Mouse (Mus musculus) heart, postnatal 14 days (tissue): ENCODE measurements around the gene Rnf123. TPM values are rescaled to one million over a fixed set of nuclear protein-coding genes. Genes with fewer than 3 reads are reported as not detected.
A peak's percentile ranks its signal among the peaks of the same experiment; 100 is the strongest.

ENCODE experiments used
- DNase-seq, 2 experiments: peaks; one replicate each; pipeline ENCODE4 v3.0.0; 2021 to 2022
- intact Hi-C: fragments of 180-260 bp; cut with DNase I; formaldehyde crosslinking; loops from one replicate; pipeline ENCODE4 v1.15.1; 2025
- long read RNA-seq, 2 experiments: library from polyadenylated mRNA; stranded (forward); transcript quantifications; one replicate each; pipeline ENCODE4 v2.0.0; 2021
- total RNA-seq, 2 experiments: library from RNA; stranded (reverse); gene quantifications; 2 replicates each; pipeline ENCODE4 v1.2.3; 2021

Gene Rnf123
- total RNA-seq, result 10 to 100 TPM; 85.3 to 92.6 TPM
- long read RNA-seq, experiment 1, full-length matches to known transcripts, result 34 of 88 reads
- long read RNA-seq, experiment 1, partial matches to known transcripts, result 20 of 88 reads
- long read RNA-seq, experiment 1, other reads (novel, unspliced or antisense), result 34 of 88 reads
- long read RNA-seq, experiment 2, full-length matches to known transcripts, result 33 of 83 reads
- long read RNA-seq, experiment 2, partial matches to known transcripts, result 21 of 83 reads
- long read RNA-seq, experiment 2, other reads (novel, unspliced or antisense), result 29 of 83 reads

- DNase-seq, result no peak
- intact Hi-C loops, result no loop called here
Measured at GRCm38 (mm10) chr9:108082988-108083431, at the start of gene Rnf123. TSS of gene Rnf123 (minus strand) at chr9:108083346.

GRCm38 (mm10) chr9:108132373-108132772 lies 49.2 kb upstream of the Rnf123 start:
- intact Hi-C loops, result no loop called here
- DNase-seq, result no peak

- no peak for DNase-seq
- intact Hi-C loops, result no loop called here
Measured at GRCm38 (mm10) chr9:108131502-108131901, 48.4 kb upstream of the Rnf123 start.

- intact Hi-C loops, result no loop called here
- DNase-seq, result no peak
Measured at GRCm38 (mm10) chr9:108129042-108129948, 46.1 kb upstream of the Rnf123 start.

GRCm38 (mm10) chr9:108128248-108128647 lies 45.1 kb upstream of the Rnf123 start:
- intact Hi-C loops, result no loop called here
- no peak for DNase-seq

DNA sequence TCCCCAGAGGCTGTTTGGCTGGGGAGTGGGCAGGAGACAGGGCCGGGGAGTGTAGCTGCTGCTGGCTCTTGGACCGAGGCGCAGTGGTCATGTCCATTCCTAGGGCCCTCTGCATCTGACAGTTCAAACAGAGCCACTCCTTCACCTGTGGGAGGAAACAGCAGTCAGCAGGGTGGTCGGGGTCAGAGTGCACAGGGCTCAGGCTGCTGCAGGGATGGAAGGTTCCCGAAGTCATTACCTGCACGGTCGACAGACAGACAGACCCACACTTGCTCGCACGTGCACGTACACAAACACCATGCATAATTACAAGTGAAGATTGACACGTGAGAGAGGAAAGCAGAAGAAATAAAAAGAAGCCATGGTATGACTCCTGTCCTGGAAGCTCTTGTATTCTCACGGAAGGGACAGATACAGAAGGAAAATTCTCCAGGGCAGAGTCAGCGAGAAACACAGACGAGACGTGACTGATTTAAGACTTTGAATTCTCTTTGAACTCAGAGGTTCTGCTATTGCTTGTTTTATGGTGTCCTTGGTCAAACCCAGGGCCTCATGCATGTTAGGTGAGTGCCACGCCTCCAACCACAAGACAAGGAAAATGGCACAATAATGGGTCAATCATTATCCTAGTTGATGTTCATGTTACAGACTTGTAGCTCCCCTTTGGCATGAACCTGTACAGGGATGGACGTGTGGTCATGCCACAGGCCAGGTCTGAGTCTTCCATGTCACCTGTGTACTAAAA lies 43.5 kb upstream of the Rnf123 start:
- DNase-seq, result no peak
- intact Hi-C loops, result no loop called here

- no peak for DNase-seq
- intact Hi-C loops, result no loop called here
Measured at GRCm38 (mm10) chr9:108125731-108126130, 42.6 kb upstream of the Rnf123 start.

DNA sequence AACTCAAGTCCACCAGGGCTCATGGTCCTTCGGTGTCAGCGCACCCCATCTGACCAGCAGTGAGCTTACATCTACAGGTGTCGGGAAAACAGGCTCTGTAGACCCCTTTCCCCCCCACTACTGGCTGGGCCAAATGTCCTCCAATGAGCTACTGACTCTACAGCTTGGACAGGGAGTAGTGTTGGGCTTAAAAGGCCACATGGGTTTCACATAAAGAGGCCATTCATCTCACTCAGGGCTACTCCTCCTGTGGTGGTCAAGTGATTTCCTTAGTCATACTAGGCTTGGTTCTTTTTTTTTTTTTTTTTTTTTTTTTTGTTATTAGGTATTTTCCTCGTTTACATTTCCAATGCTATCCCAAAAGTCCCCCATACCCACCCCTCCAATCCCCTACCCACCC lies 40.8 kb upstream of the Rnf123 start:
- intact Hi-C loops, result no loop called here
- no peak for DNase-seq

DNA sequence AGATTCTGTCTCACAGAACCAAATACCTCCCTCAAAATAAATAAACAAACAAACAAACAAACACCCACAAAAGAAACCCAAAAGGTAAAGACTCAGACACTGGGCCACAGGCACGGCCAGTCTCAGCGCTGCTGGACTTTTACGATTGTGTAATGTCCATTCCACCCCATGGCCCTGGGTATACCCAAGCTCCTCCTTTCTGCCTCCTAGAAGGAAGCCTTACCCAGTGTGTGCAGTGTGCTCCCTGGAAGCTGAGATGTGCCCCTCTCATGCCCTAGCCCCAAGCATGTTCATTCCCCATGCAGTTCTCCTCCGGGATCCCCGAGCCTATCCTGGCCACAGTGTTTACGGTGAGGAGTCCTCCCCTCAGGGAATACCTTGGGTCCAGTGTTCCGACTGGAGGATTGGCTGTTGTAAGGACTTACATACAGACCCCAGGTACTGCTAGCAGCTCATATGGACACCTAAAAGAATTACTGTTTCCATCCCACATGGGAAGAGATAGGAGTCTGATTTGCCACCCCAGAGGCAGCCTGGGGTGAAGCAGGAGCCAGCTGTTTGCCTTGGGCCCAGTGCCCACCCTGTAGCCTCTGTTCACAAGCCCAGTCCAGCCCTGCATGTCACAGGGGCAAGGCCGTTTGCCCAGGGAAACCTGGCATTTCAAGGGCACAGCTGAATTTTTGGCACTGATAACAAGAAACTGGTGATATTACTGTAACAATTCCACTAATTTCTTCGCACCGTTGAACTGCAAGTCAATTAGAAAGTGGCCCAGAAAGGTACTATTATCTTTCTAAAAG lies 38.2 kb upstream of the Rnf123 start:
- intact Hi-C loops, result no loop called here
- no peak for DNase-seq

DNA sequence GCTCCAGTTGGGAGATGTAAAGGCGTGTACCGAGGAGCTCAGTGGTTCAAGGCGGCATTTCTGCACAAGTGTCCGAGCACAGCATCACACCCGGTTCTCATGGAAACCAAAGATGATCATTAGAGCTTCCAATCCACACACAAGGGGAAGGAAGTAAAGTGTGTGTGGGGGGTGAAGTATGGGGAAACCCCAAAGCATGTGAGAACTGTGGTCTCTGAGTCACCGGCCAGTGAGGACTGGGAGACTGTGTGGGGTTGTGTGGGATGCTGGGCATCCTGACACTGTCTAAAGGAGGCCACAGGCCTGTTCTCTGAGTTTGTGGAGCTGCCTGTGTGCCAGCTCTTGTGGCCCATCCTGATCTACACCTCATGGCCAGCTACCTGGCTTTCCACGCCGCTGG lies 37.5 kb upstream of the Rnf123 start:
- intact Hi-C loops, result no loop called here
- DNase-seq, result no peak

GRCm38 (mm10) chr9:108119891-108120411 lies 36.8 kb upstream of the Rnf123 start:
- intact Hi-C loops, result no loop called here
- peak; percentile 41 to 46 for DNase-seq

DNA sequence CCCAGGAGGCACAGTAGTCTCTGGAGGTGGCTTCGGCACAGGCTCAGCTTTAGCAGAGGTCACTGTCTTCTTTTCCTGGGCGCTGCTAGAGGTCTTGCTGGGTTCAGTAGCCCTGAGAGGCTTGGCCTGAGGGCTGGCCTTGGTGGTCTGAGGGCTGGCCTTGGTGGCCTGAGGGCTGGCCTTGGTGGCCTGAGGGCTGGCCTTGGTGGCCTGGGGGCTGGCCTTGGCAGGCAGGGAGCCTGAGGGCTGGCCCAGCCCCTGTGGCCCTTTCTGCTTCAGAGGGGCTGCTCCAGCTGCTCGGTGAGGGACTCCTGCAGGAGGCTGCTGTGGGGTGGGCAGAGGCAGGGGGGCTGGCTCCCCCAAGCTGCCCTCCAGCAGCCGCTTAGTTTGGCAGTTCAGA lies 34.0 kb upstream of the Rnf123 start:
- no peak for DNase-seq
- intact Hi-C loops, result no loop called here

GRCm38 (mm10) chr9:108115290-108116077 lies 32.3 kb upstream of the Rnf123 start:
- intact Hi-C loops, result no loop called here
- DNase-seq, result no peak

DNA sequence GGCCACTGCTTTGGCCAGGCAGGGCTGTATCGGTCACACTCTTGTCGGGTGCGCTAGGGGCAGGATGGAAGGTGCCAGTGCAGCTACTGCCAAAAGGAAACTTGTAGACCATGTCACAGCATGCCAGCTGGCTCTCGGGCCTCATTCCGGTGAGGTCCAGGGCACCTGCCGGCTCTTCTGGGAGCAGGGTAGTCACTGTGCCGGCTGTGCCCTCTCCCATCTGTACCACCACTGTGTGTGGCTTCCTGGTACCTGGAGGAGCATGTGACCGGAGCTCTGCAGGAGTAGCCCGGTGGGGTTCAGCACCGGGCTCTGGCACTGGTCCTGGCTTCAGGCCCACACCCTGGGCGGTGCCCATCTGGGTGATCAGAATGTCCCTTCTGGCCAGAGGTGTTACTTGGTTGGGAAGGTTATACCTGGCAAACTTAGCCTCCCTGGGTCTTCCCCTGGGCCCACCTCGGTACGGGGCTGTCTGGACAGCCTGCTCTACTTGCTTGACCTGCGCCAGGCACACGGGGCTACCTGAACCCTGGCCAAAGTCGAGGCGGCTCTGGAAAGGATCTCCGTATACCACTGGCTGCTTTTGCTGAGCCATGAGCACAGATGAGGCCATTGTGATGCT lies 29.7 kb upstream of the Rnf123 start:
- intact Hi-C loops, result no loop called here
- peak; percentile 44 to 48 for DNase-seq

GRCm38 (mm10) chr9:108111593-108112121 lies 28.5 kb upstream of the Rnf123 start:
- intact Hi-C loops, result no loop called here
- DNase-seq, result no peak

GRCm38 (mm10) chr9:108111101-108111592 lies 28.0 kb upstream of the Rnf123 start:
- peak in 1 of 2 experiments; percentile 31 for DNase-seq
- intact Hi-C loops, result no loop called here

GRCm38 (mm10) chr9:108110160-108110559 lies 27.0 kb upstream of the Rnf123 start:
- DNase-seq, result no peak

DNA sequence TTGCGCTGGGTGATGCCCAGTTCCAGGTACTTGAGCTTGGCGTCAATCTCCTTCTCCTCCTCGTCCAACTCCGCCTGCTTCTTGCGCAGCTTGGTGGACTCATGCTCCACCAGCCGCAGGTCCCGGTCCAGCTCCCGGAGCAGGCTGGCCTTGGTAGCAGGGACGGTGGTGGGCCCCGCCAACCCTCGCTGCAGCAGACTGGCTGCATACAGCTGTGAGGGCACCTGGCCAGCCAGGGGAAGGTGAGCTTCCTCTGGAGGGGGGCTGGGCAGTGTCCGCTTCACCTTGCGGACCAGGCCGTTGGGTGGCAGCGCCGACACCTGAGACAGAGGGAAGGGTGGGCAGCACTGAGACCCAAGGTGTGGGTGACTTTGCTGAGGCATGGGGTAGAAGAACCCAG lies 24.7 kb upstream of the Rnf123 start:
- no peak for DNase-seq
- intact Hi-C loops, result loop anchor here (10.0 kb wide), 1 partner anchor 317 kb away; the partner anchor contains the start of gene Ccdc36

More at GRCm38 (mm10) chr9:108110160-108110559, 27.0 kb upstream of the Rnf123 start:
- intact Hi-C loops, result no loop called here
